Mouse (Mus musculus) right cerebral cortex, adult 18-20 months (tissue): Measurements from ENCODE around the gene Tex14.

Experiments
- DNase-seq: peaks from one replicate; pipeline ENCODE4 v3.0.0; 2022; ENCODE audit warnings: mixed read lengths

Tex14 gene

GRCm38 (mm10) chr11:87571361-87571950, 166.6 kb downstream of the Tex14 start:
- DNase-seq = no peak

GRCm38 (mm10) chr11:87573751-87574150, 168.9 kb downstream of the Tex14 start:
- no peak for DNase-seq

GRCm38 (mm10) chr11:87574520-87575180, 169.8 kb downstream of the Tex14 start:
- no peak for DNase-seq

- peak; percentile 35 for DNase-seq
These were observed 172.9 kb downstream of the Tex14 start for GRCm38 (mm10) chr11:87577601-87578248.

- peak; percentile 79 for DNase-seq
These were observed 173.5 kb downstream of the Tex14 start for GRCm38 (mm10) chr11:87578249-87578962.

GRCm38 (mm10) chr11:87578963-87579601, 174.2 kb downstream of the Tex14 start:
- DNase-seq = no peak

- no peak for DNase-seq
These were observed 174.8 kb downstream of the Tex14 start for GRCm38 (mm10) chr11:87579713-87580112.

- DNase-seq = no peak
These were observed 175.7 kb downstream of the Tex14 start for GRCm38 (mm10) chr11:87580543-87581085.

GRCm38 (mm10) chr11:87581161-87581865, 176.4 kb downstream of the Tex14 start:
- DNase-seq = no peak

- peak; percentile 73 for DNase-seq
These were observed 177.3 kb downstream of the Tex14 start for GRCm38 (mm10) chr11:87581933-87582710.

- no peak for DNase-seq
These were observed 178.6 kb downstream of the Tex14 start for GRCm38 (mm10) chr11:87583291-87584034.

GRCm38 (mm10) chr11:87584711-87585505, 180.0 kb downstream of the Tex14 start:
- no peak for DNase-seq

GRCm38 (mm10) chr11:87587211-87587874, 182.5 kb downstream of the Tex14 start:
- DNase-seq = no peak

- no peak for DNase-seq
These were observed 184.7 kb downstream of the Tex14 start for GRCm38 (mm10) chr11:87589605-87590004.

GRCm38 (mm10) chr11:87590841-87591525, 186.1 kb downstream of the Tex14 start:
- no peak for DNase-seq

- DNase-seq = peak; percentile 100
These were observed 186.9 kb downstream of the Tex14 start, which contains the start of gene Mtmr4 for GRCm38 (mm10) chr11:87591526-87592353. Mtmr4 (plus strand) TSS chr11:87592162.

- DNase-seq = no peak
These were observed 187.5 kb downstream of the Tex14 start for GRCm38 (mm10) chr11:87592354-87592695.
